Mouse (Mus musculus): Measurements from ENCODE around the gene Rhbg. TPM values are rescaled to one million over a fixed set of nuclear protein-coding genes. Genes with fewer than 3 reads are reported as not detected.

Rhbg gene
- polyA plus RNA-seq, 1 experiment from 2014 or later, result 0.64 TPM

- Histone ChIP-seq H3K27ac (no peak overlapping the region), H3K36me3 (no peaks in the 10 kb centered on the region), H3K9me3 (no peaks in the 10 kb centered on the region), H3K4me1 (0 out of 2 replicates have a peak, but pooled peaks cover 11% of the 10 kb centered on the region), H3K27me3 (peaks cover 97% of the 10 kb centered on the region), H3K4me3 (no peak overlapping the region), H3K9ac (no peak overlapping the region), H3K4me2 (replicated peaks) (no peak overlapping the region)
- no peak for ATAC-seq (ENCODE audit: insufficient number of reproducible peaks, insufficient read depth, low FRiP score, low TSS enrichment)
- 10% methylated on average over 1 of the region's 1 CpGs for WGBS
Observed at GRCm38 (mm10) chr3:88204751-88205150, 49.8 kb downstream of the Rhbg start.

- 5% methylated on average over 7 of the region's 7 CpGs for WGBS
- Histone ChIP-seq H3K9me3 (no peaks in the 10 kb centered on the region), H3K9ac (no peak overlapping the region), H3K27ac (no peak overlapping the region), H3K4me1 (0 out of 2 replicates have a peak, but pooled peaks cover 11% of the 10 kb centered on the region), H3K27me3 (peaks cover 97% of the 10 kb centered on the region), H3K4me2 (replicated peaks) (no peak overlapping the region), H3K36me3 (no peaks in the 10 kb centered on the region), H3K4me3 (no peak overlapping the region)
- ATAC-seq (ENCODE audit: insufficient number of reproducible peaks, insufficient read depth, low FRiP score, low TSS enrichment), result no peak
Observed at GRCm38 (mm10) chr3:88203999-88204700, 50.4 kb downstream of the Rhbg start.

DNA sequence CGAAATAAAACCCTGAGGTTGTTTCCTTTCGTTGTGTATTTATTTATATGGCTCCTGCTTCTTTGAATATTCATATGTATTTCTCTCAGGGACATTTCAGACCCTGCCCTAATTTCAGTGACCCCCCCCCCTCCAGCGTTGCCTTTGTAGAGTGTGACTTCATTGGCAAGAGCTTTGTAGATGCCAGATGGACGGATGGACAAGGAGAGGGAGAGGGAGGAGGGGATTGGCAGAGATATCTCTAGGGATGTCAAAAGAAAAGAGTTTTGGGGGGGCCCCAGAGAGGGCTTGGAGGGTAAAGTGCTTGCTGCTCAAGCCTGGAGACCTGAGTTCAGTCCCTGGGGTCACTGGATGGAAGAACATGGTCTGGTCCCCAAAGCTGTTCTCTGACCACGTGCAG lies 51.1 kb downstream of the Rhbg start:
- Histone ChIP-seq H3K36me3 (no peaks in the 10 kb centered on the region), H3K27ac (no peak overlapping the region), H3K9me3 (no peaks in the 10 kb centered on the region), H3K9ac (no peak overlapping the region), H3K4me1 (0 out of 2 replicates have a peak, but pooled peaks cover 11% of the 10 kb centered on the region), H3K4me3 (no peak overlapping the region), H3K27me3 (peaks cover 97% of the 10 kb centered on the region), H3K4me2 (replicated peaks) (no peak overlapping the region)
- no peak for ATAC-seq (ENCODE audit: insufficient number of reproducible peaks, insufficient read depth, low FRiP score, low TSS enrichment)
- WGBS, result 13% methylated on average over 5 of the region's 5 CpGs

GRCm38 (mm10) chr3:88202986-88203385 lies 51.5 kb downstream of the Rhbg start:
- Histone ChIP-seq H3K27me3 (peaks cover 97% of the 10 kb centered on the region), H3K4me3 (no peak overlapping the region), H3K9me3 (no peaks in the 10 kb centered on the region), H3K9ac (no peak overlapping the region), H3K4me1 (0 out of 2 replicates have a peak, but pooled peaks cover 11% of the 10 kb centered on the region), H3K36me3 (no peaks in the 10 kb centered on the region), H3K27ac (no peak overlapping the region), H3K4me2 (replicated peaks) (no peak overlapping the region)
- WGBS, result 5% methylated on average over 6 of the region's 6 CpGs
- ATAC-seq (ENCODE audit: insufficient number of reproducible peaks, insufficient read depth, low FRiP score, low TSS enrichment), result no peak

DNA sequence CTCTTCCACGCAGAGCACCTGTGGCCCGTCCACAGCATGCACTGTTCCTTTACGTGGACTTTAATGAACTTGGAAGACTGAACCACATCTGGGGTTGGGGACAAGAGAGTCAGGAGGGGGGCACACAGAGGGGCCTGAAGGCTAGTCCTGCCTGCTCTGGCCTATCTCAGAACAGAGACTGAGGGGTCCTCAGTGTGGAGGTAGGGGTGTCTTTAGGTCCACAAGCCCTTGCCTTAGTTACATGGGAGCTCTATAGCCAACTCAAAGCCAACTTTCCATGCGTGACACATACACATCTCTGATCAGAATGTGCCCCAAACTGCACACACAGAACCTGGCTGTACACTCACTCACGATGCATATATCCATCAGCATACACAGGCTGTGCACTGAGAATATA lies 52.9 kb downstream of the Rhbg start:
- Histone ChIP-seq H3K27me3 (peaks cover 97% of the 10 kb centered on the region), H3K4me3 (no peak overlapping the region), H3K27ac (no peak overlapping the region), H3K4me2 (replicated peaks) (no peak overlapping the region), H3K9me3 (no peaks in the 10 kb centered on the region), H3K36me3 (no peaks in the 10 kb centered on the region), H3K4me1 (0 out of 2 replicates have a peak, but pooled peaks cover 11% of the 10 kb centered on the region), H3K9ac (no peak overlapping the region)
- 11% methylated on average over 5 of the region's 5 CpGs for WGBS
- ATAC-seq (ENCODE audit: insufficient number of reproducible peaks, insufficient read depth, low FRiP score, low TSS enrichment), result no peak

DNA sequence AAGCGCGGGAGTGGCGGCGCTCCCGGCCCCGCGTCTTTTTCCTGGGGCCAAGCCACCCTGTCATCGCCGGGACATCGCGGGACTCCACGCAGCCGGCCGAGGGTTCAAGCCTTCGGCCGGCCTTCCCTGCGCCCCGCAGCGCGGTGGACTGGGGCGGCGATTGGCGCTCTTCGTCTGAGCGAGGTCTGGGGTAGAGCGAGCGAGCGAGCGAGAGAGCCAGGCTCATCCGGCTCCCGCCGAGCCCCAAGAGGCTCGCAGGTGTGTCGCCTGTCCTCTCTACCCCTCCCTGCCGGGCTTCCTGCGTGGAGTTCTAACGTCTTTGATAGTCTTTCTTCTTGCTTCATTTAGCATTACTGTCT lies 53.6 kb downstream of the Rhbg start:
- H3K4me3 ChIP-seq, result peak overlapping the region; percentile 24

DNA sequence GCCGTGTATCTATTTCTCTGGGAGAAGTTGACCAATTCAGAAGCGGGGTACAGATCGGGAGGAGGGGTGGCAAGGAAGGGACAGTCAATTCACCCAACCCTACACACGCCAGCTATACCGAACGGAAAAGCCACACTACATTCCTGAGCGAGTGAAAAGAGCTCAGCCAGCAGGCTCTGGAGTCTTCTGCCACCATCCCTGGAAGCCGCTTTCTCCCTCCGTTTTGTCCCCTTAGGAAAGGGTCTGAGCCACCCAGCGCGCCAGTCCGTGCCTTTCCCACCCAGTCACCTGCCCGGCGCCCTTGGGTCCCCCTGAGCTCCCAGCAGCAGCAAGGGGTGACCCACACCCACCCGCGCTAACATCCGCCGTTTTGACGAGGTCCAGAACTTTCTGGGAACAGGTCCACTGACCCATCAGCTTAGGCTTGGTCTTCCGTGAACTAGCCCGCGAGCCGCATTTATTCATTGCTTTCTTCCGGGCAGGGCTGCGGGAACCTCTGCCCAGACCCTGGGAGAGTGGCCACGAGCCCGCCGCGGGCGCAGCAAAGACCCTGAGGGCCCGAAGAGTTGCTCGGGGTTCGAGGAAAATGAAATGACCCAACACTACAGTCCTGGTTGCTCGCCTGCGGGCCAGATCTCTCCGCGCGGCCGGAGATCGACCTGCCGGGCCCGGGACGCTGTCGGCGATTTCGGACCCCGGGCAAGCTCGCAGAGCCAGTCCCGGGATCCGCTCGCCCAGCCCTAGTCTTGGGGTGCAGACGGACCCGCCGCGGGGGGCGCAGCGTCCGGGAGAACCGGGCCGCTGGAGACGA lies 54.1 kb downstream of the Rhbg start:
- Histone ChIP-seq H3K4me1 (0 out of 2 replicates have a peak, but pooled peaks cover 9% of the 10 kb centered on the region), H3K27ac (no peak overlapping the region), H3K9ac (peak overlapping the region; percentile 38), H3K9me3 (no peaks in the 10 kb centered on the region), H3K4me2 (replicated peaks) (peak overlapping the region; percentile 44), H3K4me3 (peak overlapping the region; percentile 24), H3K36me3 (no peaks in the 10 kb centered on the region), H3K27me3 (peaks cover 97% of the 10 kb centered on the region)
- WGBS, result under 1% methylated on average over 61 of the region's 61 CpGs
- no peak for ATAC-seq (ENCODE audit: insufficient number of reproducible peaks, insufficient read depth, low FRiP score, low TSS enrichment)

More for the DNA sequence above, 53.6 kb downstream of the Rhbg start:
- H3K4me2 ChIP-seq (replicated peaks), result peak overlapping the region; percentile 44
- H3K27me3 ChIP-seq, result peaks cover 97% of the 10 kb centered on the region
- no peaks in the 10 kb centered on the region for H3K9me3 ChIP-seq
- no peak overlapping the region for H3K27ac ChIP-seq
- no peak for ATAC-seq (ENCODE audit: insufficient number of reproducible peaks, insufficient read depth, low FRiP score, low TSS enrichment)
- 1% methylated on average over 24 of the region's 37 CpGs for WGBS
- H3K36me3 ChIP-seq, result no peaks in the 10 kb centered on the region
- 0 out of 2 replicates have a peak, but pooled peaks cover 11% of the 10 kb centered on the region for H3K4me1 ChIP-seq
- H3K9ac ChIP-seq, result peak overlapping the region; percentile 38

DNA sequence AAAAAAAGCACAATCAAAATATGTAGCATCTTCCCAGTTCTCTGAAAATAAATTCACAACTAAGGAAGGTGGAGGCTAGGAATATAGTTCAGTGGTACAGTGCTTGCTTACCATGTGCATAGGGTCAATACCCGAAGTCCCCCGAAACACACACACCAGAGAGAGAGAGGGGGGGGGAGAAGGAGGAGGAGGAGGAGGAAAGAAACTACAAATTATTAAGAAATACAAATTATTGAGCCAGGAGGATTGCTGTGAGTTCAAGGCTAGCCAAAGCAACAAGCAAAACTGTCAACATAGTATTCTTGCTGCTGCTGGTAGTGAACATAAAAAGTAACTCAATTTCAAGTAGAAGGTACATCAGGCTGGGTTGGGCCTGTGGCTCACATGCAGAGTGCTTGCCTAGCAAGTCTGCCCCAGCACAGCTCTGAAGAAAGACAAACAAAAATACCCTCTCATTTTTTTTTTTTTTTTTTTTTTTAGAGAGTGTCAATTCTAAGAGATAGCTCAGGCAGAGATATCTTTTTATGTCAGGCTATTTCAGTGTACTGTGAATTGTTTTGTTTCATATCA lies 54.9 kb downstream of the Rhbg start:
- 22% methylated on average over 2 of the region's 2 CpGs for WGBS
- Histone ChIP-seq H3K27me3 (peaks cover 96% of the 10 kb centered on the region), H3K9me3 (no peaks in the 10 kb centered on the region), H3K9ac (no peak overlapping the region), H3K4me1 (0 out of 2 replicates have a peak, but pooled peaks cover 9% of the 10 kb centered on the region), H3K4me2 (replicated peaks) (no peak overlapping the region), H3K27ac (no peak overlapping the region), H3K4me3 (no peak overlapping the region), H3K36me3 (no peaks in the 10 kb centered on the region)
- no peak for ATAC-seq (ENCODE audit: insufficient number of reproducible peaks, insufficient read depth, low FRiP score, low TSS enrichment)

- Histone ChIP-seq H3K4me3 (no peak overlapping the region), H3K4me1 (0 out of 2 replicates have a peak, but pooled peaks cover 9% of the 10 kb centered on the region), H3K9ac (no peak overlapping the region), H3K27ac (no peak overlapping the region), H3K27me3 (peaks cover 96% of the 10 kb centered on the region), H3K4me2 (replicated peaks) (no peak overlapping the region), H3K36me3 (no peaks in the 10 kb centered on the region), H3K9me3 (peaks cover 3% of the 10 kb centered on the region; the same call in 1 of the 2 replicates)
- 3% methylated on average over 9 of the region's 9 CpGs for WGBS
- no peak for ATAC-seq (ENCODE audit: insufficient number of reproducible peaks, insufficient read depth, low FRiP score, low TSS enrichment)
Observed at GRCm38 (mm10) chr3:88198505-88199020, 55.9 kb downstream of the Rhbg start.

- no peak for ATAC-seq (ENCODE audit: insufficient number of reproducible peaks, insufficient read depth, low FRiP score, low TSS enrichment)
Observed at GRCm38 (mm10) chr3:88197741-88198504, 56.6 kb downstream of the Rhbg start.

More at GRCm38 (mm10) chr3:88197741-88198504, 56.6 kb downstream of the Rhbg start:
- Histone ChIP-seq H3K4me1 (0 out of 2 replicates have a peak, but pooled peaks cover 9% of the 10 kb centered on the region), H3K9me3 (peaks cover 3% of the 10 kb centered on the region; the same call in 1 of the 2 replicates), H3K9ac (no peak overlapping the region), H3K27me3 (peaks cover 97% of the 10 kb centered on the region), H3K4me2 (replicated peaks) (no peak overlapping the region), H3K36me3 (no peaks in the 10 kb centered on the region), H3K4me3 (no peak overlapping the region), H3K27ac (no peak overlapping the region)
- 4% methylated on average over 10 of the region's 10 CpGs for WGBS

All from embryonic facial prominence, embryonic 12.5 days (tissue).